Mouse (Mus musculus) retina, adult 2 months (tissue): ENCODE measurements around the gene Adgrl2.

Experiments
- DNase-seq: peaks from one replicate; pipeline ENCODE4 v3.0.0-alpha.2; 2012; ENCODE audit warnings: low read depth, low spot score

Adgrl2 gene

GRCm38 (mm10) chr3:148828519-148828918 lies 161.8 kb downstream of the Adgrl2 start:
- no peak for DNase-seq

GRCm38 (mm10) chr3:148823551-148823950 lies 166.8 kb downstream of the Adgrl2 start:
- DNase-seq = no peak

GRCm38 (mm10) chr3:148821632-148822031 lies 168.7 kb downstream of the Adgrl2 start:
- no peak for DNase-seq

- no peak for DNase-seq
Observed at GRCm38 (mm10) chr3:148819323-148820046, 170.9 kb downstream of the Adgrl2 start.

- DNase-seq = no peak
Observed at GRCm38 (mm10) chr3:148818414-148819105, 171.8 kb downstream of the Adgrl2 start.

- no peak for DNase-seq
Observed at GRCm38 (mm10) chr3:148817491-148817890, 172.9 kb downstream of the Adgrl2 start.

GRCm38 (mm10) chr3:148813121-148813520 lies 177.2 kb downstream of the Adgrl2 start:
- DNase-seq = no peak

GRCm38 (mm10) chr3:148812059-148812458 lies 178.3 kb downstream of the Adgrl2 start:
- DNase-seq = no peak

GRCm38 (mm10) chr3:148806977-148807376 lies 183.4 kb downstream of the Adgrl2 start:
- DNase-seq = no peak

GRCm38 (mm10) chr3:148793286-148793913 lies 197.0 kb downstream of the Adgrl2 start:
- DNase-seq = no peak

GRCm38 (mm10) chr3:148770310-148770709 lies 220.0 kb downstream of the Adgrl2 start:
- DNase-seq = no peak
